Mouse (Mus musculus): ENCODE data around the gene Ahcy.

GRCm38 (mm10) chr2:155047452-155048178 lies 26.7 kb downstream of the Ahcy start:
- no peak for TF ChIP-seq CTCF (IDR thresholded peaks at IDR 0.05)
- TF ChIP-seq EP300 (IDR thresholded peaks at IDR 0.05), result no peak
